Mouse (Mus musculus) MEL (cell line): ENCODE measurements at regions not wholly inside any gene's neighbourhood (a gene's known extent, or its start where the extent isn't known, plus 50 kb on each side); places are given as distances from the start of the nearest gene placed in this dataset.

ENCODE experiments used
- CHD2 ChIP-seq: IDR thresholded peaks from 2 replicates; pipeline ENCODE4 v1.6.1; 2011; ENCODE audit warnings: low read length, improper control_type of control experiment
- CTCF ChIP-seq, 3 experiments: IDR thresholded peaks in 2 of 3; conservative IDR thresholded peaks in 1 of 3; 2 replicates each; pipeline ENCODE4 v1.5.1; 2011 to 2012; ENCODE audit warnings: low read length in 3 of 3, low read depth in 2 of 3, mild to moderate bottlenecking in 2 of 3, improper control_type of control experiment in 1 of 3, inconsistent platforms in 1 of 3, mixed read lengths in 1 of 3, moderate library complexity in 1 of 3; ENCODE audit not compliant: control insufficient read depth in 1 of 3, insufficient read depth in 1 of 3, poor library complexity in 1 of 3, severe bottlenecking in 1 of 3
- ZKSCAN1 ChIP-seq: IDR thresholded peaks from 2 replicates; pipeline ENCODE4 v1.6.1; 2012; ENCODE audit warnings: low read depth, mild to moderate bottlenecking, inconsistent platforms, low read length, improper control_type of control experiment, moderate library complexity

GRCm38 (mm10) chr9:14185681-14186080, 89.2 kb upstream of the Sesn3 start:
- no peak for TF ChIP-seq CHD2
- no peak for TF ChIP-seq CTCF (IDR thresholded peaks at IDR 0.05 in 2 of 3, conservative IDR thresholded peaks at IDR 0.05 in 1 of 3; ENCODE audit: control insufficient read depth in 1 of 3, insufficient read depth in 1 of 3, low read depth in 2 of 3, low read length in 3 of 3, poor library complexity in 1 of 3, severe bottlenecking in 1 of 3)
- no peak for TF ChIP-seq ZKSCAN1
